Mouse (Mus musculus) heart, embryonic 11.5 days (tissue): ENCODE results near the gene Stk39. TPM values are rescaled to one million over a fixed set of nuclear protein-coding genes. Genes with fewer than 3 reads are reported as not detected.

ENCODE experiments used
- ATAC-seq: fragments of 200-750 bp; cut with Nextera tagmentation; replicated peaks from 2 replicates; pipeline ENCODE4 v1.8.0; 2017; ENCODE audit warnings: moderate library complexity; ENCODE audit not compliant: insufficient number of reproducible peaks, low FRiP score, low TSS enrichment
- H3K27ac ChIP-seq: fragments of 300-500 bp; sonication (generic); 2 replicates; pipeline ENCODE4 v1.5.1; 2014; ENCODE audit warnings: mild to moderate bottlenecking, low read depth, low read length
- H3K27me3 ChIP-seq: fragments of 300-500 bp; sonication (generic); 2 replicates; pipeline ENCODE4 v1.6.1; 2014; ENCODE audit warnings: mild to moderate bottlenecking, low read length, mixed read lengths; ENCODE audit not compliant: control insufficient read depth, insufficient read depth
- H3K36me3 ChIP-seq: fragments of 300-500 bp; sonication (generic); 2 replicates; pipeline ENCODE4 v1.6.1; 2014; ENCODE audit warnings: mild to moderate bottlenecking, low read length, moderate library complexity, mixed read lengths; ENCODE audit not compliant: control insufficient read depth, insufficient read depth
- H3K4me1 ChIP-seq: fragments of 300-500 bp; sonication (generic); 2 replicates; pipeline ENCODE4 v1.6.1; 2014; ENCODE audit warnings: low read length; ENCODE audit not compliant: control insufficient read depth, insufficient read depth
- H3K4me2 ChIP-seq: fragments of 300-500 bp; sonication (generic); 2 replicates; pipeline ENCODE4 v1.6.1; 2014; ENCODE audit warnings: mild to moderate bottlenecking, moderate library complexity
- H3K4me3 ChIP-seq: fragments of 300-500 bp; sonication (generic); 2 replicates; pipeline ENCODE4 v1.5.1; 2014; ENCODE audit warnings: low read depth, low read length
- H3K9ac ChIP-seq: fragments of 300-500 bp; sonication (generic); 2 replicates; pipeline ENCODE4 v1.6.1; 2014; ENCODE audit warnings: mild to moderate bottlenecking, low read depth, low read length, moderate library complexity
- H3K9me3 ChIP-seq: fragments of 300-500 bp; sonication (generic); replicated peaks from 2 replicates; pipeline ENCODE4 v1.6.1; 2016; ENCODE audit warnings: low read length; ENCODE audit not compliant: control insufficient read depth
- WGBS: fragments of 180-500 bp; shearing (Covaris S2); extraction: QIAGEN DNeasy Blood & Tissue Kit; methylation state at CpG from one replicate; pipeline ENCODE4 v1.1.7; 2014; ENCODE audit not compliant: insufficient replicate concordance; 5-methylcytosine and 5-hydroxymethylcytosine counted together
- polyA plus RNA-seq: library from polyadenylated mRNA; unstranded; fragments of >200 nt; fragmentation: Nextera tagmentation; extraction: Ambion mirVana; gene quantifications from 2 replicates; pipeline ENCODE4 v1.2.1, GENCODE M21; 2014

The Stk39 gene
- polyA plus RNA-seq, 1 experiment from 2014 or later = 58.3 TPM

DNA sequence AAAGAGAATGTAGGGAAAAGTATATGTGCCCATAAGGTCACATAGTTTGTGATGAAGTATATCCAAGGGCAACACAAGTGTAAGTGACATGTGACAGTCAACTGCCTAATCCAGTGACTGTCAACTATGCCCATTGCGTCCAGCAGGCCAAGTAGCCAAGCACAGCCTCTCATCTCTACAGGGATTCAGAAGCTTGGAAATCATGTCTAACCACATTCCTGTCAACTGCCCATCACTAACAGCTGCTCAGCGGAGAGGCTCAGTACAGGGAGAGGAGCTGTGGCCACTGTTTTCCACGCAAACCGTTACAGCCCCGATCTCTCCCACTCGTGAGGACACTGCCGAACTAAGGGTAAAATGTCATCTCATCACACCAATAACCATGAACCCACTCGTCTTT is 93.7 kb downstream of the Stk39 start:
- Histone ChIP-seq H3K27ac (peak overlapping the region; percentile 86), H3K27me3 (no peaks in the 10 kb centered on the region), H3K9me3 (no peaks in the 10 kb centered on the region), H3K4me1 (peaks cover 80% of the 10 kb centered on the region), H3K9ac (no peak overlapping the region), H3K36me3 (no peaks in the 10 kb centered on the region), H3K4me2 (peak overlapping the region; percentile 34), H3K4me3 (no peak overlapping the region)
- ATAC-seq = peak; percentile 50; the same call in 1 of the 2 replicates
- WGBS = 54% methylated on average over 8 of the region's 8 CpGs

DNA sequence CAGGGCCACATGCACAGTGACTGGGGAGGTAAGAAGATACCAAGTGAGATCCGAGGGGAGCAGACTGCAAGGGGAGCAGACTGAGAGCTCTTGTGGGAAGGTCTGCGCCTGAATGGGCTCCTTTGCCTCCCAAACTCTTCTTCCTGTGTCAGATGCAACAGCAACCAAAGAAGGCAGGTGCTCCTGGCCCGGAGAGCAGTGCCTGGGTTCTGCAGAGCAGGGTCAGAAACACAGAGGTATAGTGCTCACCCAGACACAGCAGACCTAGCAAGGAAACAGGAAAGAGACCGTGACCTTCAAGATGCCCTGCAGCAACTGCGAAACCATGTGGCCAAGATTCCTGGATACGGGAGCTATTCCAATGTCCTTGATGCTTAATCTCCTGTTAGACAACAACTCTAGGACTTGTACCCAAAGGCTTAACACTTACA is 94.8 kb downstream of the Stk39 start:
- Histone ChIP-seq H3K27me3 (no peaks in the 10 kb centered on the region), H3K4me1 (peaks cover 76% of the 10 kb centered on the region), H3K27ac (peak overlapping the region; percentile 86), H3K36me3 (no peaks in the 10 kb centered on the region), H3K9ac (0 out of 2 replicates have a peak overlapping the region, but pooled peaks have one; percentile 29), H3K4me3 (no peak overlapping the region), H3K9me3 (no peaks in the 10 kb centered on the region), H3K4me2 (no peak overlapping the region)
- no peak for ATAC-seq
- WGBS = 57% methylated on average over 6 of the region's 6 CpGs

DNA sequence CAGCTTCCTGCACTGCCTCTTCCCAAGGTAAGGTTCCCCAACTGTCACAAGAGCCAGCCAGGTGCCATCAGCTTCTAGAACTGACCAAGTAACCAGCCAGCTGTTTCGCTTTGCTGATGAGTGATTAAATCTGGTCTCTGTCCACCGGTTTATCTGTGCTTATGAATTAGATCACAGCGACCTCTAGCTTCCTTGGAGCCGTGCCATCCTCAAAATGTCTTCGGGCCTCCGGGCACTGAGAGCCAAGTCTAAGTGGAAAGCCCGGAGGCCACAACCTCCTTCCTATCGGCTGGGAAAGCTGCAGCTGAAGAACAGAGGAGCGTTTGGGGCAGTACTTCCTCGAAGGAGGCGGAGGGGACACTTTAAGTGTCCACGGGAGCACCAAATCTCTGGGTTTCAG is 95.4 kb downstream of the Stk39 start:
- H3K27me3 ChIP-seq = no peaks in the 10 kb centered on the region
- WGBS = 69% methylated on average over 12 of the region's 12 CpGs
- ATAC-seq = no peak

DNA sequence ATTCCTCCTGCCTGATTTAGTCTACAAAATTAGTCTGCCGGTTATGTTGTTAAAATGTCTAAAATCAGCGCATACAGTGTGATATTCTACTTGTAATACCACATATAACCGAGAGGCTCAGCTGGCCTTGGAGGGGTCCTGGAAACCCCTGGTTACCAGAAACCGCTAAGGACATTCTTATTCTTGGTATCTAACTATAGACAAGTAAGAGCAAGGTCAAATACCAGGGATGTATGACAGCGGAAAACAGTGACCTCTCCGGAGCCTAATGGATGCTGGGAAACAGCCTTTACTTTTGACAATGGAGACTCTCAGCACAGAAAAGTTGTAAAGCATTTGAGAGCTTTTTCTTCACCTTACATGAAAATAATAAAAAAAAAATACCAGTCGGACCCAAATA is 97.9 kb downstream of the Stk39 start:
- H3K4me1 ChIP-seq = peaks cover 63% of the 10 kb centered on the region
- no peak overlapping the region for H3K4me2 ChIP-seq
- no peaks in the 10 kb centered on the region for H3K36me3 ChIP-seq
- no peak for ATAC-seq
- H3K9ac ChIP-seq = no peak overlapping the region
- no peaks in the 10 kb centered on the region for H3K9me3 ChIP-seq
- 0 out of 2 replicates have a peak overlapping the region, but pooled peaks have one; percentile 10 for H3K27ac ChIP-seq
- H3K27me3 ChIP-seq = no peaks in the 10 kb centered on the region
- no peak overlapping the region for H3K4me3 ChIP-seq
- 60% methylated on average over 7 of the region's 7 CpGs for WGBS

More for the DNA sequence above, 95.4 kb downstream of the Stk39 start:
- H3K27ac ChIP-seq = peak overlapping the region; percentile 86
- no peaks in the 10 kb centered on the region for H3K36me3 ChIP-seq
- H3K9ac ChIP-seq = 0 out of 2 replicates have a peak overlapping the region, but pooled peaks have one; percentile 29
- H3K9me3 ChIP-seq = no peaks in the 10 kb centered on the region
- H3K4me1 ChIP-seq = peaks cover 75% of the 10 kb centered on the region
- no peak overlapping the region for H3K4me3 ChIP-seq
- no peak overlapping the region for H3K4me2 ChIP-seq

DNA sequence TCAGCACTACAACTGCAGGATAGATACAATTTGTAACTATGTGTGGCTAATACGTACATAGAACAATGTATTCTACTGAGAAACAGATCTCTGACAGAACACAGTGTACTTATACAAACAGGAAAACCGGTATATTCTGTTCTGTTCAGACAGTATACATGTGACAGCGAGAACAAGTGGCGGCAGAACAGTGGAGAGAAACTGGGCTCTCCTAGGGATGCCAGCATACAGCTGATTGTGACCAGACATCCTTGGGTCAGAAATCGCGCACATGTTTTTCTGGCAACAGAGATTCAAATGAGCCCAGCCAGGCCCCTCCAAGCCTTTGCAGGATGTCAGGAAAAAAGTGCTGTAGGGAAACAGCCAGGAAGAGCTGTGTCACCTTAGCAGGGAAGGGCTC is 100.2 kb downstream of the Stk39 start:
- WGBS = 60% methylated on average over 6 of the region's 6 CpGs
- Histone ChIP-seq H3K9ac (no peak overlapping the region; the same call in 1 of the 2 replicates), H3K9me3 (no peaks in the 10 kb centered on the region), H3K4me2 (no peak overlapping the region), H3K27me3 (no peaks in the 10 kb centered on the region), H3K27ac (peak overlapping the region; percentile 13; the same call in 1 of the 2 replicates), H3K36me3 (no peaks in the 10 kb centered on the region), H3K4me1 (peaks cover 54% of the 10 kb centered on the region), H3K4me3 (no peak overlapping the region)
- no peak for ATAC-seq

DNA sequence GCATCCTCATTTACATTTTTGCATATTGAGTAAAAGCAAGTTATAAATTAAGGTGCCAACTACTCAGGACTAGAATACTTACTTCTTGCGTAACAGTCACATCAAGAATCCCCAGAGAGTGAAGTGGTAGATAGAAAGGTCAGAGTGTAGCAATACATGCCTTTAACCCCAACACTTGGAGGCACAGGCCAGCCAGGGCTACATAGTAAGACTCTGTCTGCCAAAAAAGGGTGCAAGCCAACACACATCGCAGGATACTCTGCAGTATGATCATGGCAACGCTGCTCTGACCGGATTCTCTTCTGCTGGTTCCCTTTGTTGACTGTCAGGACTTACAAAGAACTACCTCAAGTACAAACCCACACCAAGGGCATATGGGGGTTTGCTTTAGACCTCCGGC is 101.7 kb downstream of the Stk39 start:
- H3K4me1 ChIP-seq = peaks cover 54% of the 10 kb centered on the region
- no peak overlapping the region for H3K9ac ChIP-seq
- ATAC-seq = no peak
- no peak overlapping the region for H3K4me3 ChIP-seq
- H3K9me3 ChIP-seq = no peaks in the 10 kb centered on the region
- no peaks in the 10 kb centered on the region for H3K36me3 ChIP-seq
- 88% methylated on average over 5 of the region's 5 CpGs for WGBS
- H3K4me2 ChIP-seq = no peak overlapping the region
- H3K27ac ChIP-seq = no peak overlapping the region
- H3K27me3 ChIP-seq = no peaks in the 10 kb centered on the region

DNA sequence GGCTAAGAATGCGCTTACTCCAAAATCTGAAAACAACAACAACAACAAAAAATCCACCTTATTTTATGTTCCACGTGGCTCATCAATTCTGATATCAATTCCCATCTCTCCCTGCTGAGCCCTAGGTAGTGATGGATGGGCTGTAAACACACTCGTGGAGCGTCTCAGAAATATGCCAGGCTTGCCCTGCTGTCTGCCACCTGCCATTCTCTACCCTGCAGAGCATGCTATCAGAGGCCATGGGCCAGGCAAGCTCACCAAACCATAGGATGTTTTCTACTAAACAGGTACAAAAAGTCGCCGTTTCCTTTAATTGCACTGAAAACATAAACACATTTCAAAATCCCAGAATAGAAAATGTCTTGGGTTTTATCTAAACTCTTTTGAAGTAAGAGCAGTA is 103.0 kb downstream of the Stk39 start:
- Histone ChIP-seq H3K27me3 (no peaks in the 10 kb centered on the region), H3K4me3 (no peak overlapping the region), H3K9me3 (no peaks in the 10 kb centered on the region), H3K36me3 (no peaks in the 10 kb centered on the region), H3K4me1 (peaks cover 57% of the 10 kb centered on the region), H3K4me2 (no peak overlapping the region), H3K9ac (no peak overlapping the region), H3K27ac (no peak overlapping the region)
- ATAC-seq = no peak
- 85% methylated on average over 6 of the region's 6 CpGs for WGBS

DNA sequence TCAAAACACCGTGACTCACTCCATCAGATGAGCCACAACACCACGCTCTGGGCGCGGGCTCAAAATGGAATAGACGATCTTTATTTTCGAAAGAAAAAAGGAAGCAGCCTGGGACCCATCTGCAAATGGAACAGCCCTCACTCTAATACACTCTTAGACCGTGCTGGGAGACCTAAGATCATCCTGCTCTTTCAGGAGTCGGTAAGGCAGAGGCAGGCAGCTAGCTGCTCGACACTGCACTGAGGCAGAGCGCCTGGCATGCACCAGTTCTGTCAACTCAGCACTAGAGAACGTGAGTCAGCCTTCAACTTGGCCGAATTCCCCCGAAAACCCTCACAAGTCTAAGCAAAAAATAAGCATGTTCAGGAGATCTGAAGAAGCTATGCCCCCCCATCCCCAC is 104.1 kb downstream of the Stk39 start:
- no peak for ATAC-seq
- no peaks in the 10 kb centered on the region for H3K36me3 ChIP-seq
- no peak overlapping the region for H3K9ac ChIP-seq
- H3K4me2 ChIP-seq = no peak overlapping the region
- peaks cover 53% of the 10 kb centered on the region for H3K4me1 ChIP-seq
- WGBS = 55% methylated on average over 13 of the region's 13 CpGs
- H3K4me3 ChIP-seq = no peak overlapping the region
- H3K27me3 ChIP-seq = no peaks in the 10 kb centered on the region
- no peaks in the 10 kb centered on the region for H3K9me3 ChIP-seq
- no peak overlapping the region for H3K27ac ChIP-seq

DNA sequence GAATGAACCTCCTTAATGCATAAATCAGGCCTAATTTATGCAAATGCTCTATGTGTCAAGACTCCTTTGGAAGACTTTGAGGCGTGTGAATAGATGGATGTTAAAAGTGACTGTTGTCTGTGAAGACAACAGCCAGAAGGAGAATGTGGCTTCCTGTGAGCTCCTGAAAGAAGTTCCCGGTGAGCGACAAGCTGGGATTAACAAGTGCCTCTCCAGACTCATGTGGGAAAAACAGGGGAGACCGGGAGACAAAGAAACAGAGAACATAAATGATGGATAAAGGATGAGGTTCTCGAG is 105.2 kb downstream of the Stk39 start:
- Histone ChIP-seq H3K36me3 (no peaks in the 10 kb centered on the region), H3K4me1 (peaks cover 50% of the 10 kb centered on the region), H3K4me2 (no peak overlapping the region), H3K4me3 (no peak overlapping the region), H3K9ac (no peak overlapping the region), H3K27me3 (no peaks in the 10 kb centered on the region), H3K27ac (0 out of 2 replicates have a peak overlapping the region, but pooled peaks have one; percentile 46), H3K9me3 (no peaks in the 10 kb centered on the region)
- ATAC-seq = no peak
- 23% methylated on average over 5 of the region's 5 CpGs for WGBS
